Mouse (Mus musculus): ENCODE data around the gene Ngfr. TPM values are rescaled to one million over a fixed set of nuclear protein-coding genes. Genes with fewer than 3 reads are reported as not detected.

The Ngfr gene
- polyA plus RNA-seq, 1 experiment: 1.0 TPM

GRCm38 (mm10) chr11:95533484-95534160 is 53.9 kb downstream of the Ngfr start:
- Histone ChIP-seq H3K27ac (ENCODE audit: control insufficient read depth, insufficient read depth, low read depth, low read length, poor library complexity) (no peak overlapping the region), H3K4me3 (replicated peaks; ENCODE audit: control insufficient read depth, low read depth, low read length) (no peak overlapping the region), H3K4me1 (ENCODE audit: control insufficient read depth, insufficient read depth, low read length) (no peaks in the 10 kb centered on the region; the same call in 1 of the 2 replicates)
- 24% methylated on average over 24 of the region's 24 CpGs for WGBS
- TF ChIP-seq POLR2A (IDR thresholded peaks at IDR 0.05; ENCODE audit: borderline replicate concordance, control insufficient read depth, low read depth, low read length) (no peak), CTCF (IDR thresholded peaks at IDR 0.05; ENCODE audit: control insufficient read depth, insufficient read depth, low read length) (peak; percentile 95)

- Histone ChIP-seq H3K27ac (ENCODE audit: control insufficient read depth, insufficient read depth, low read depth, low read length, poor library complexity) (no peak overlapping the region), H3K4me1 (ENCODE audit: control insufficient read depth, insufficient read depth, low read length) (no peaks in the 10 kb centered on the region; the same call in 1 of the 2 replicates), H3K4me3 (replicated peaks; ENCODE audit: control insufficient read depth, low read depth, low read length) (no peak overlapping the region)
- 70% methylated on average over 13 of the region's 13 CpGs for WGBS
- TF ChIP-seq CTCF (IDR thresholded peaks at IDR 0.05; ENCODE audit: control insufficient read depth, insufficient read depth, low read length) (no peak), POLR2A (IDR thresholded peaks at IDR 0.05; ENCODE audit: borderline replicate concordance, control insufficient read depth, low read depth, low read length) (no peak)
These were observed 55.0 kb downstream of the Ngfr start for GRCm38 (mm10) chr11:95532353-95533072.

- 74% methylated on average over 3 of the region's 3 CpGs for WGBS
- no peak overlapping the region for H3K27ac ChIP-seq (ENCODE audit: control insufficient read depth, insufficient read depth, low read depth, low read length, poor library complexity)
- no peak overlapping the region for H3K4me3 ChIP-seq (replicated peaks; ENCODE audit: control insufficient read depth, low read depth, low read length)
- H3K4me1 ChIP-seq (ENCODE audit: control insufficient read depth, insufficient read depth, low read length): no peaks in the 10 kb centered on the region
- TF ChIP-seq CTCF (IDR thresholded peaks at IDR 0.05; ENCODE audit: control insufficient read depth, insufficient read depth, low read length): no peak
- no peak for TF ChIP-seq POLR2A (IDR thresholded peaks at IDR 0.05; ENCODE audit: borderline replicate concordance, control insufficient read depth, low read depth, low read length)
These were observed 59.3 kb downstream of the Ngfr start for GRCm38 (mm10) chr11:95528231-95528630.

GRCm38 (mm10) chr11:95527307-95527706 is 60.2 kb downstream of the Ngfr start:
- Histone ChIP-seq H3K4me3 (replicated peaks; ENCODE audit: control insufficient read depth, low read depth, low read length) (no peak overlapping the region), H3K4me1 (ENCODE audit: control insufficient read depth, insufficient read depth, low read length) (no peaks in the 10 kb centered on the region), H3K27ac (ENCODE audit: control insufficient read depth, insufficient read depth, low read depth, low read length, poor library complexity) (no peak overlapping the region)
- TF ChIP-seq POLR2A (IDR thresholded peaks at IDR 0.05; ENCODE audit: borderline replicate concordance, control insufficient read depth, low read depth, low read length) (no peak), CTCF (IDR thresholded peaks at IDR 0.05; ENCODE audit: control insufficient read depth, insufficient read depth, low read length) (no peak)
- WGBS: 79% methylated on average over 8 of the region's 8 CpGs

- no peak overlapping the region for H3K4me3 ChIP-seq (replicated peaks; ENCODE audit: control insufficient read depth, low read depth, low read length)
- no peak overlapping the region for H3K27ac ChIP-seq (ENCODE audit: control insufficient read depth, insufficient read depth, low read depth, low read length, poor library complexity)
- WGBS: 2% methylated on average over 13 of the region's 13 CpGs
- TF ChIP-seq POLR2A (IDR thresholded peaks at IDR 0.05; ENCODE audit: borderline replicate concordance, control insufficient read depth, low read depth, low read length): no peak
- peak; percentile 79 for TF ChIP-seq CTCF (IDR thresholded peaks at IDR 0.05; ENCODE audit: control insufficient read depth, insufficient read depth, low read length)
- H3K4me1 ChIP-seq (ENCODE audit: control insufficient read depth, insufficient read depth, low read length): peaks cover 2% of the 10 kb centered on the region; the same call in 1 of the 2 replicates
These were observed 66.0 kb downstream of the Ngfr start for GRCm38 (mm10) chr11:95521563-95521962.

GRCm38 (mm10) chr11:95520456-95521072 is 67.0 kb downstream of the Ngfr start:
- WGBS: 3% methylated on average over 27 of the region's 27 CpGs
- peaks cover 2% of the 10 kb centered on the region; the same call in 1 of the 2 replicates for H3K4me1 ChIP-seq (ENCODE audit: control insufficient read depth, insufficient read depth, low read length)
- peak; percentile 34; the same call in 1 of the 2 replicates for TF ChIP-seq POLR2A (IDR thresholded peaks at IDR 0.05; ENCODE audit: borderline replicate concordance, control insufficient read depth, low read depth, low read length)
- peak; percentile 97 for TF ChIP-seq CTCF (IDR thresholded peaks at IDR 0.05; ENCODE audit: control insufficient read depth, insufficient read depth, low read length)
- no peak overlapping the region for H3K27ac ChIP-seq (ENCODE audit: control insufficient read depth, insufficient read depth, low read depth, low read length, poor library complexity)
- H3K4me3 ChIP-seq (replicated peaks; ENCODE audit: control insufficient read depth, low read depth, low read length): peak overlapping the region; percentile 38

- Histone ChIP-seq H3K27ac (ENCODE audit: control insufficient read depth, insufficient read depth, low read depth, low read length, poor library complexity) (no peak overlapping the region), H3K4me1 (ENCODE audit: control insufficient read depth, insufficient read depth, low read length) (peaks cover 2% of the 10 kb centered on the region; the same call in 1 of the 2 replicates), H3K4me3 (replicated peaks; ENCODE audit: control insufficient read depth, low read depth, low read length) (no peak overlapping the region)
- 41% methylated on average over 3 of the region's 3 CpGs for WGBS
- no peak for TF ChIP-seq CTCF (IDR thresholded peaks at IDR 0.05; ENCODE audit: control insufficient read depth, insufficient read depth, low read length)
- TF ChIP-seq POLR2A (IDR thresholded peaks at IDR 0.05; ENCODE audit: borderline replicate concordance, control insufficient read depth, low read depth, low read length): no peak
These were observed 67.5 kb downstream of the Ngfr start for GRCm38 (mm10) chr11:95519996-95520395.

- peaks cover 2% of the 10 kb centered on the region; the same call in 1 of the 2 replicates for H3K4me1 ChIP-seq (ENCODE audit: control insufficient read depth, insufficient read depth, low read length)
- H3K4me3 ChIP-seq (replicated peaks; ENCODE audit: control insufficient read depth, low read depth, low read length): no peak overlapping the region
- WGBS: 82% methylated on average over 10 of the region's 10 CpGs
- TF ChIP-seq CTCF (IDR thresholded peaks at IDR 0.05; ENCODE audit: control insufficient read depth, insufficient read depth, low read length): no peak
- TF ChIP-seq POLR2A (IDR thresholded peaks at IDR 0.05; ENCODE audit: borderline replicate concordance, control insufficient read depth, low read depth, low read length): no peak
- no peak overlapping the region for H3K27ac ChIP-seq (ENCODE audit: control insufficient read depth, insufficient read depth, low read depth, low read length, poor library complexity)
These were observed 68.2 kb downstream of the Ngfr start for GRCm38 (mm10) chr11:95519299-95519698.

Other genes with a start within 250 kb of the Ngfr start
- 34.9 and 49.3 TPM in 2 replicates for gene Slc35b1, start 203.0 kb downstream of the Ngfr start, polyA plus RNA-seq (2011; ENCODE audit: insufficient read depth, insufficient read length, low replicate concordance, missing spikeins)
- 57.9 and 61.3 TPM in 2 replicates for gene Spop, start 173.7 kb downstream of the Ngfr start, polyA plus RNA-seq (2011; ENCODE audit: insufficient read depth, insufficient read length, low replicate concordance, missing spikeins)
- not detected in 2 replicates for gene Nxph3, start 73.2 kb downstream of the Ngfr start, polyA plus RNA-seq (2011; ENCODE audit: insufficient read depth, insufficient read length, low replicate concordance, missing spikeins)
- gene Phb, start 79.2 kb upstream of the Ngfr start, polyA plus RNA-seq (2011; ENCODE audit: insufficient read depth, insufficient read length, low replicate concordance, missing spikeins): 26.2 and 95.5 TPM in 2 replicates
- 15.3 and 24.5 TPM in 2 replicates for gene Zfp652, start 124.9 kb upstream of the Ngfr start, polyA plus RNA-seq (2011; ENCODE audit: insufficient read depth, insufficient read length, low replicate concordance, missing spikeins)
- 0.41 TPM in 1 of 2 replicates, not detected in the other for gene B130006D01Rik, start 135.9 kb upstream of the Ngfr start, polyA plus RNA-seq (2011; ENCODE audit: insufficient read depth, insufficient read length, low replicate concordance, missing spikeins)
- gene Phospho1, start 236.8 kb upstream of the Ngfr start, polyA plus RNA-seq (2011; ENCODE audit: insufficient read depth, insufficient read length, low replicate concordance, missing spikeins): 18.9 and 23.4 TPM in 2 replicates
- 38.7 and 94.0 TPM in 2 replicates for gene Gngt2, start 249.5 kb upstream of the Ngfr start, polyA plus RNA-seq (2011; ENCODE audit: insufficient read depth, insufficient read length, low replicate concordance, missing spikeins)

All from bone marrow, adult 2 months (tissue).